Mouse (Mus musculus) forebrain, embryonic 11.5 days (tissue): ENCODE results near the gene Mtx1. TPM values are rescaled to one million over a fixed set of nuclear protein-coding genes. Genes with fewer than 3 reads are reported as not detected.

Experiments used
- ATAC-seq: fragments of 200-750 bp; cut with Nextera tagmentation; replicated peaks from 2 replicates; pipeline ENCODE4 v1.8.0; 2017; ENCODE audit warnings: moderate TSS enrichment; ENCODE audit not compliant: low FRiP score
- DNase-seq: peaks from one replicate; pipeline ENCODE4 v3.0.0-alpha.2; 2017; ENCODE audit warnings: low spot score
- H3K27ac ChIP-seq: fragments of 300-500 bp; sonication (generic); 2 replicates; pipeline ENCODE4 v1.5.1; 2014; ENCODE audit warnings: low read depth, low read length
- H3K27me3 ChIP-seq: fragments of 300-500 bp; sonication (generic); 2 replicates; pipeline ENCODE4 v1.6.1; 2014; ENCODE audit warnings: mild to moderate bottlenecking, low read length, mixed read lengths; ENCODE audit not compliant: control insufficient read depth, insufficient read depth
- H3K36me3 ChIP-seq: fragments of 300-500 bp; sonication (generic); 2 replicates; pipeline ENCODE4 v1.6.1; 2014; ENCODE audit warnings: mild to moderate bottlenecking, low read length, moderate library complexity, mixed read lengths; ENCODE audit not compliant: control insufficient read depth, insufficient read depth
- H3K4me1 ChIP-seq: fragments of 300-500 bp; sonication (generic); replicated peaks from 2 replicates; pipeline ENCODE4 v1.6.1; 2014; ENCODE audit warnings: low read length, mixed read lengths; ENCODE audit not compliant: control insufficient read depth, insufficient read depth
- H3K4me2 ChIP-seq: fragments of 300-500 bp; sonication (generic); 2 replicates; pipeline ENCODE4 v1.6.1; 2014; ENCODE audit warnings: low read depth, mild to moderate bottlenecking, low read length, moderate library complexity, mixed read lengths; ENCODE audit not compliant: severe bottlenecking
- H3K4me3 ChIP-seq: fragments of 300-500 bp; sonication (generic); 2 replicates; pipeline ENCODE4 v1.5.1; 2014; ENCODE audit warnings: low read depth, low read length
- H3K9ac ChIP-seq: fragments of 300-500 bp; sonication (generic); 2 replicates; pipeline ENCODE4 v1.6.1; 2014; ENCODE audit warnings: low read length
- H3K9me3 ChIP-seq: fragments of 300-500 bp; sonication (generic); 2 replicates; pipeline ENCODE4 v1.6.1; 2016; ENCODE audit warnings: low read length, mixed read lengths; ENCODE audit not compliant: control insufficient read depth
- WGBS: fragments of 180-500 bp; shearing (Covaris S2); extraction: QIAGEN DNeasy Blood & Tissue Kit; methylation state at CpG from one replicate; pipeline ENCODE4 v1.1.7; 2014; 5-methylcytosine and 5-hydroxymethylcytosine counted together
- polyA plus RNA-seq: library from polyadenylated mRNA; unstranded; fragments of >200 nt; fragmentation: Nextera tagmentation; extraction: Ambion mirVana; gene quantifications from 2 replicates; pipeline ENCODE4 v1.2.1, GENCODE M21; 2014

The Mtx1 gene
- polyA plus RNA-seq, 1 experiment from 2014 or later, result 194 TPM

DNA sequence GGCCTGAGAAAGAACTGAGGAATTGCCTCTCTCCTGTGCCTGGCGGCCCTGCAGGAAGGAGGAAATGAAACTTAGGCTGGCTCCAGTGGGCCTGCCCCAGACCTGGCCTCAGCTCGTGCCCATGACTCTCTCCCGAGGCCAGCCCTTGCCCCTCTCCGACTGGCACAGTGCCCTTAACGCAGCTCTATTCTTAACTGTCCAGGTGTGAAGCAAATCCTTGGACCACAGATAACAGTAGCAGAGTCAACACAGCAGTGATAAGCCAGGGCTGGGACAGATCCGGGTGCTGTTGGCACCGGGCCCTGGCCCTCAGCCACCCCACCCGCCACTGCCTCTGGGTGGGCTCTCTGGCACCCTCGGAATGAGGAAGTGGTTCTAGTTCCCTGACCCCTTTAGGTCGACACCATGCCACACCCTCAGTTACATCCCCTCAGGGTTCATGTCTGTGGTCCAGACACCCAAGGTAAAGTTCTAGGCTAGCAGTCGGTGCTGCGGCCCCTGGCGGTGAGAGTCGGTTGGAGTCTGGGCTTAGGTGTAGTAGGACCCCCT lies 6.7 kb upstream of the Mtx1 start:
- 87% methylated on average over 14 of the region's 14 CpGs for WGBS
- H3K27me3 ChIP-seq, result no peaks in the 10 kb centered on the region
- H3K27ac ChIP-seq, result no peak overlapping the region
- H3K9ac ChIP-seq, result no peak overlapping the region
- H3K4me2 ChIP-seq, result no peak overlapping the region
- no peak for DNase-seq
- peaks cover 2% of the 10 kb centered on the region; the same call in 1 of the 2 replicates for H3K4me1 ChIP-seq
- peaks cover 2% of the 10 kb centered on the region; the same call in 1 of the 2 replicates for H3K36me3 ChIP-seq
- H3K9me3 ChIP-seq, result no peaks in the 10 kb centered on the region
- no peak overlapping the region for H3K4me3 ChIP-seq
- no peak for ATAC-seq

DNA sequence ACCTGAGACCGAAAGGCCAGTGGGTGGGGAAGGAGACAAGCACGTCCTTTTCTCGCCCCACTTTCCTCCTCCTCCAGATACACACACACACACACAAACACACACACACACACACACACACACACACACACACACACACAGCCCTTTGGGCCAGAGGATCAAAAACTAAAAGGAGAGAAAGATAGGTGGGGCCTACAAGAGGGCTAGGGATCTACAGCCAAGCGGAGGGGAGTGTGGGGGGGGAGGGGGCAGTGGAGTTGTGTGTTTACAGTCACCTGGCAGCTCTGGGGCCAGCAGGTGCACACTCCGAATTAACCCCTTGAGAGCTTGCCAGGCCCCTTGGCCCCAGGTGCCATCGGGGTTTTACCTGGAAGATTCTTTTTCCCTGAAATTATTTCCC lies 5.7 kb upstream of the Mtx1 start:
- H3K27me3 ChIP-seq, result no peaks in the 10 kb centered on the region
- peaks cover 6% of the 10 kb centered on the region; the same call in 1 of the 2 replicates for H3K4me1 ChIP-seq
- H3K4me2 ChIP-seq, result no peak overlapping the region
- DNase-seq (no peak), ATAC-seq (no peak)
- H3K9ac ChIP-seq, result no peak overlapping the region
- H3K4me3 ChIP-seq, result no peak overlapping the region
- no peak overlapping the region for H3K27ac ChIP-seq
- peaks cover 2% of the 10 kb centered on the region; the same call in 1 of the 2 replicates for H3K36me3 ChIP-seq
- H3K9me3 ChIP-seq, result no peaks in the 10 kb centered on the region
- WGBS, result 67% methylated on average over 6 of the region's 6 CpGs

DNA sequence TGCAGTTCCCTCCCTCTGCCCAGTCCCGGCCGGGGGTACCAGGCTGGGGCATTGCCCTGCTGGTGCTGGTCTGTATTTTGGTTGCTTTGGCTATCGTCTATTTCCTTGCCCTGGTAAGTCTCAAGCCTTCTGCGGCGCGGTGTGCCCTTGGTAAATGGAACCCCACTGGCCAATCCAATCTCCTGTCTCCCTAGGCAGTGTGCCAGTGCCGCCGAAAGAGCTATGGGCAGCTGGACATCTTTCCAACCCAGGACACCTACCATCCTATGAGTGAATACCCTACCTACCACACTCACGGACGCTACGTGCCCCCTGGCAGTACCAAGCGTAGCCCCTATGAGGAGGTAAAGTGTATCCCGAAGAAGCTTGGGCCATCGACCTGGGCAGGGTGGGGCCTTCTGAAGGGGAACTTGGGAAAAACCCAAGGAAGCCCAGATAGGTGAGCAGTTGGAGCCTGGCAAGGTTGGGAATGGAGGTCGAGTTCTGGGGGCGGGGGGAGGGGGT lies 4.9 kb upstream of the Mtx1 start:
- H3K9ac ChIP-seq, result no peak overlapping the region
- H3K36me3 ChIP-seq, result peaks cover 2% of the 10 kb centered on the region; the same call in 1 of the 2 replicates
- DNase-seq, result no peak
- H3K27me3 ChIP-seq, result no peaks in the 10 kb centered on the region
- H3K4me1 ChIP-seq, result peaks cover 6% of the 10 kb centered on the region; the same call in 1 of the 2 replicates
- 78% methylated on average over 16 of the region's 16 CpGs for WGBS
- no peaks in the 10 kb centered on the region for H3K9me3 ChIP-seq
- H3K27ac ChIP-seq, result no peak overlapping the region
- ATAC-seq, result no peak
- H3K4me2 ChIP-seq, result no peak overlapping the region
- H3K4me3 ChIP-seq, result no peak overlapping the region

DNA sequence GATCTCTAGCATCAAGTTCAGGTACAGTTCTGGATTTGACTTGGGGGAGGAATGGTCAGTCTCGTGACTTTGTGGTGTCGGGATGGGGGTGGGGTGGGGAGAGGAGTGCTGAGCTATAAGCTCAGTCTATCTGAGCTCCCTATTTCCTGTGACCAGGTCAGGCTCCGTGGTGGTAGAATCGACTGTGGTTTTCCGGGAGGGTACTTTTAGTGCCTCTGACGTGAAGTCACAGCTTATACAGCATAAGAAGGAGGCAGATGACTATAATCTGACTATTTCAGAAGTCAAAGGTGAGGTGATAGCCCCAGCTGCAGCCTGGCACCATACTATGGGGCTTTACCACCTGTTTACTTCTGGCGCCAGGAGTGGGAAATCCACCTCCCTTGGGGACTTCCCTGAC lies 4.5 kb upstream of the Mtx1 start:
- WGBS, result 75% methylated on average over 7 of the region's 7 CpGs
- no peak overlapping the region for H3K4me3 ChIP-seq
- H3K4me1 ChIP-seq, result peaks cover 6% of the 10 kb centered on the region; the same call in 1 of the 2 replicates
- no peak overlapping the region for H3K9ac ChIP-seq
- peaks cover 2% of the 10 kb centered on the region; the same call in 1 of the 2 replicates for H3K36me3 ChIP-seq
- DNase-seq (no peak), ATAC-seq (no peak)
- no peak overlapping the region for H3K27ac ChIP-seq
- no peak overlapping the region for H3K4me2 ChIP-seq
- no peaks in the 10 kb centered on the region for H3K9me3 ChIP-seq
- no peaks in the 10 kb centered on the region for H3K27me3 ChIP-seq

DNA sequence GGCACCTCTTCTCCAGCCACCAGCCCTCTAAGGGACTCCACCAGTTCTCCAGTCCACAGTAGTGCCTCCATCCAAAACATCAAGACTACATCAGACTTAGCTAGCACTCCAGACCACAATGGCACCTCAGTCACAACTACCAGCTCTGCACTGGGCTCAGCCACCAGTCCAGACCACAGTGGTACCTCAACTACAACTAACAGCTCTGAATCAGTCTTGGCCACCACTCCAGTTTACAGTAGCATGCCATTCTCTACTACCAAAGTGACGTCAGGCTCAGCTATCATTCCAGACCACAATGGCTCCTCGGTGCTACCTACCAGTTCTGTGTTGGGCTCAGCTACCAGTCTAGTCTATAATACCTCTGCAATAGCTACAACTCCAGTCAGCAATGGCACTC lies 3.7 kb upstream of the Mtx1 start:
- Histone ChIP-seq H3K27ac (no peak overlapping the region), H3K27me3 (no peaks in the 10 kb centered on the region), H3K4me1 (peaks cover 6% of the 10 kb centered on the region; the same call in 1 of the 2 replicates)

DNA sequence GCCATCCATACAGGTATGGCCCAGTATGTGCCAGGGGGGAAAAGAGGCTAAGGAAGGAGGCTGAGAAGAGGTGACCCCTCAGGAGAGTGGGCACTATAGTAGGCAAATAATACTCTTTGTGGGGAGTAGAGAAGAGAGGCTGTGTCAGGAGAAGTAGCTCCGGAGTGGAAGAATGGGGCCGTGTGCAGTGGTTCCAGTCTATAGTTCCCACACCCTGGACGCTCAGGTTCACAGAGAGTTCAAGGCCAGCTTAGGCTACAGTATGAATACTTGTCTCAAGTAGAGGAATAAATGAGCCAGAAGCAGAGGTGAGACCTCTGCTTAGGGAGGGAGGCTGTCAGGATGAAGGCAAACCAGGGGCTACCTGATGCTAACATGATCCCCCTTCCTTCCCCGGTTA lies 2.4 kb upstream of the Mtx1 start:
- ATAC-seq (no peak), DNase-seq (no peak)
- Histone ChIP-seq H3K9me3 (no peaks in the 10 kb centered on the region), H3K9ac (no peak overlapping the region), H3K4me3 (no peak overlapping the region), H3K4me2 (no peak overlapping the region), H3K27ac (no peak overlapping the region), H3K36me3 (no peaks in the 10 kb centered on the region; the same call in 1 of the 2 replicates), H3K27me3 (no peaks in the 10 kb centered on the region), H3K4me1 (peaks cover 16% of the 10 kb centered on the region)
- WGBS, result 45% methylated on average over 4 of the region's 4 CpGs

More for the DNA sequence above, 3.7 kb upstream of the Mtx1 start:
- ATAC-seq (no peak), DNase-seq (no peak)
- Histone ChIP-seq H3K9ac (no peak overlapping the region), H3K4me2 (no peak overlapping the region), H3K4me3 (no peak overlapping the region), H3K36me3 (no peaks in the 10 kb centered on the region; the same call in 1 of the 2 replicates), H3K9me3 (no peaks in the 10 kb centered on the region)
- 96% methylated on average over 2 of the region's 2 CpGs for WGBS

DNA sequence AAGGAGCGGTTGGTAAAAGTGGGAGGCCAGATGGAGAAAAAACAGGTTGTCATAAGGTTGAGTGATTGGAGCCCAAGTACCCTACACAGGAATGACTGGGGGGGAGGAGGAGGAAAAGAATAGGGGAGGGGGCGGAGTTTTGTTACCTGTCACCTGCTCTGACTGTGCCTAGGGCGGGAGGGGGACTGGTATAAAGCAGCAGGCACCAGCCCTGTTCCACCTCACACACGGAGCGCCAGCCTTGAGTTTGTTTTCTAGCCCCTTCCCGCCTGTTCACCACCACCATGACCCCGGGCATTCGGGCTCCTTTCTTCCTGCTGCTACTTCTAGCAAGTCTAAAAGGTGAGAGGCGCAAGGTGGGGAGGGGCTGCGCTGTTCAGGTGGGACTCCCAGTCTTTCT lies 1.9 kb upstream of the Mtx1 start, which contains the start of gene Muc1:
Gene Muc1, plus strand, starts transcription at position 222 of the 400 bp plus-strand sequence.
- Histone ChIP-seq H3K4me1 (peaks cover 20% of the 10 kb centered on the region), H3K27me3 (no peaks in the 10 kb centered on the region), H3K4me3 (peak within 1 kb of the TSS; percentile 97), H3K27ac (peak within 1 kb of the TSS; percentile 98), H3K9ac (peak within 1 kb of the TSS; percentile 67), H3K9me3 (no peaks in the 10 kb centered on the region), H3K4me2 (peak within 1 kb of the TSS; percentile 95), H3K36me3 (no peaks in the 10 kb centered on the region; the same call in 1 of the 2 replicates)
- WGBS, result 26% methylated on average over 10 of the region's 10 CpGs
- DNase-seq (no peak), ATAC-seq (no peak)

DNA sequence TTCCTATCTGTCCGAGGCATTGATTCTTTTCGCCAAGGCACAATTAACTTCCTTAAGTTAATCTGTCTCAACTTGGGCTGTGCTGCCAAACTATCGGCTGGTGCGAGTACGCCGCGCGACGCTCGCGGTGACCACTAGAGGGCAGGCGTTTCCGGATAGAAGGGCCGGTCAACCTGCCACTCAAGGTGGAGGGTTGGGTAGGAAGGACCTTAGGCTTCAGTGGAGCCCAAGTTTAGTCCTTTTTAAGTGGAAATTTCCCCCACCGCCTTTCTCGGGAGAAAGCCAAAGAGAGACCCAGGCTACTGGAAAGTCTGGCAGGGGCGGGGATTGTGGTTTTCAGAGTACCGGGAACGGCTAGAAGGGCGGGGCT lies 1.3 kb upstream of the Mtx1 start:
- Histone ChIP-seq H3K27me3 (no peaks in the 10 kb centered on the region), H3K4me3 (peak overlapping the region; percentile 97), H3K27ac (peak overlapping the region; percentile 98), H3K4me1 (peaks cover 25% of the 10 kb centered on the region), H3K36me3 (no peaks in the 10 kb centered on the region; the same call in 1 of the 2 replicates), H3K4me2 (peak overlapping the region; percentile 95), H3K9ac (peak overlapping the region; percentile 67), H3K9me3 (no peaks in the 10 kb centered on the region)
- ATAC-seq (peak; percentile 10; the same call in 1 of the 2 replicates), DNase-seq (peak; percentile 95)
- WGBS, result under 1% methylated on average over 20 of the region's 20 CpGs
